Mouse (Mus musculus) heart, embryonic 11.5 days (tissue): ENCODE measurements around the gene Skap1. TPM values are rescaled to one million over a fixed set of nuclear protein-coding genes. Genes with fewer than 3 reads are reported as not detected.

Source experiments
- ATAC-seq: fragments of 200-750 bp; cut with Nextera tagmentation; replicated peaks from 2 replicates; pipeline ENCODE4 v1.8.0; 2017; ENCODE audit warnings: moderate library complexity; ENCODE audit not compliant: insufficient number of reproducible peaks, low FRiP score, low TSS enrichment
- H3K27ac ChIP-seq: fragments of 300-500 bp; sonication (generic); 2 replicates; pipeline ENCODE4 v1.5.1; 2014; ENCODE audit warnings: mild to moderate bottlenecking, low read depth, low read length
- H3K27me3 ChIP-seq: fragments of 300-500 bp; sonication (generic); 2 replicates; pipeline ENCODE4 v1.6.1; 2014; ENCODE audit warnings: mild to moderate bottlenecking, low read length, mixed read lengths; ENCODE audit not compliant: control insufficient read depth, insufficient read depth
- H3K36me3 ChIP-seq: fragments of 300-500 bp; sonication (generic); 2 replicates; pipeline ENCODE4 v1.6.1; 2014; ENCODE audit warnings: mild to moderate bottlenecking, low read length, moderate library complexity, mixed read lengths; ENCODE audit not compliant: control insufficient read depth, insufficient read depth
- H3K4me1 ChIP-seq: fragments of 300-500 bp; sonication (generic); 2 replicates; pipeline ENCODE4 v1.6.1; 2014; ENCODE audit warnings: low read length; ENCODE audit not compliant: control insufficient read depth, insufficient read depth
- H3K4me2 ChIP-seq: fragments of 300-500 bp; sonication (generic); 2 replicates; pipeline ENCODE4 v1.6.1; 2014; ENCODE audit warnings: mild to moderate bottlenecking, moderate library complexity
- H3K4me3 ChIP-seq: fragments of 300-500 bp; sonication (generic); 2 replicates; pipeline ENCODE4 v1.5.1; 2014; ENCODE audit warnings: low read depth, low read length
- H3K9ac ChIP-seq: fragments of 300-500 bp; sonication (generic); 2 replicates; pipeline ENCODE4 v1.6.1; 2014; ENCODE audit warnings: mild to moderate bottlenecking, low read depth, low read length, moderate library complexity
- H3K9me3 ChIP-seq: fragments of 300-500 bp; sonication (generic); replicated peaks from 2 replicates; pipeline ENCODE4 v1.6.1; 2016; ENCODE audit warnings: low read length; ENCODE audit not compliant: control insufficient read depth
- WGBS: fragments of 180-500 bp; shearing (Covaris S2); extraction: QIAGEN DNeasy Blood & Tissue Kit; methylation state at CpG from one replicate; pipeline ENCODE4 v1.1.7; 2014; ENCODE audit not compliant: insufficient replicate concordance; 5-methylcytosine and 5-hydroxymethylcytosine counted together
- polyA plus RNA-seq: library from polyadenylated mRNA; unstranded; fragments of >200 nt; fragmentation: Nextera tagmentation; extraction: Ambion mirVana; gene quantifications from 2 replicates; pipeline ENCODE4 v1.2.1, GENCODE M21; 2014

Gene Skap1
- polyA plus RNA-seq, 1 experiment from 2014 or later = 0.46 TPM

DNA sequence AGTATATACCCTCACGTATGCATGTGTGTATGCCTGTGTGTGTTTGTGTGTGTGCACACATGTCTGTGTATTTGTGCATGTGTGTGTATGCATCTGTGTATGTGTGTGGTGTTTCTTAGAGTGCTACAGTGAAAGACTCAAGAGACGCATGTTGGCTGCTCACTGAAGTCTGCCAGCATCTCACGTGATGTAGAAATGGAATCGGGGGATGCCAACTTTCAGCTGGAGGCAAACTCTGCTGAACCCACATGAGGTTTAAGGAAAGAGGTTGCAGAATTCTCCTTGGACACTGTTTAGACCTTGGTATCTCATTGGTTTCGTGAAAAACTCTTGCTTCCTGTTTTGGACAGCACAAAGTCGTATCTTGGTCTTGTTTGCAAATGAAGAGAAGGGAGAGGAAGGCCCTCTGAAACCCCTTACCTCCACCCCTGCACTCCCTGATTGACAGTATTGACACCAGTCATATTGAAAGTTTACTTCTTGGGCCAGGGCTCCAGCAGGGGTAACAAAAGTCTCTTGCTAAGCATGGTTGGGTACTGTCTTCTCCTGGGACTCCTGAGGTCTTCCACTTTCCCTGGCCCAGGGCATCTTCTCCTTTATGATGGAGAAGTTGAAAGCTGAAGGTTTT is 8.6 kb upstream of the Skap1 start:
- Histone ChIP-seq H3K4me1 (no peaks in the 10 kb centered on the region), H3K4me3 (no peak overlapping the region), H3K27ac (no peak overlapping the region), H3K27me3 (peaks cover 3% of the 10 kb centered on the region), H3K9me3 (no peaks in the 10 kb centered on the region), H3K9ac (no peak overlapping the region), H3K4me2 (no peak overlapping the region), H3K36me3 (no peaks in the 10 kb centered on the region)
- WGBS = 79% methylated on average over 6 of the region's 6 CpGs
- no peak for ATAC-seq

DNA sequence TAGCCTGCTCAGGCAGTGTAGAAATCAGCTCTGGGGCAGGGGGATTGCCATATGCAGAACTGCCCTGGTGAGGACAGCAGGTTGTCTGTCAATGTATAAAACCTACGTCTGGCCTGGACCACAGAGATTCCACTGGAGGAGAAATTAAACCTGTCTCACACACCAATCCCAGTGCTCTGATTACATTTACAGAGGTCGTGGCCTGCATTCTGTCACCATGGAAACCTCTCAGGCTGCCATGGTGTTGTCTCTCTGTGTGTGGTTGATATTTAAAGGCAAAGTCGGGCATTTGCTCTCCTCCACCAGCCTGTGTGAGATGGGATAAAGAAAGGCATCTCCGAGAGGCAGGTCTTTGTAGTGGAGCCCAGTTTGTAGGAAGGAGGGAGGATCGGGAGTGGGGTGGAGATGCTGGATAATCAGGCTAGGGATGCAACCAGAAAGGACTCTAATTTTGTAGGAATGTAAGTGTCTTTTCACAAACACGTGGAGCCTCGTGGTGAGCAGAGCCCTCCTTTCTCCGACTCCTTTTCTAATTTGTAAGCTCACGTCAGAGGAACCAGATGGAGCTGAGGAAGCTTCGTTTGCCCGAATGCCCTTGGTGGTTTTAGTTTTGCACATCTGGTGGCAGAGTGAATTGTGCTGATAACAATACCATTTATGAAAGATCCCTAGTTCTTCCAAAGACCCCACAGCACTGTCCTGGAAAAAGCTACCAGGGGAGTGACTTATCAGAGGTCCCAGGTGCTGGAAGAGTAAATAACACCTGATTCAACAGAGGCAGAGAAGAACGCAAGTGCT is 7.7 kb upstream of the Skap1 start:
- ATAC-seq = no peak

DNA sequence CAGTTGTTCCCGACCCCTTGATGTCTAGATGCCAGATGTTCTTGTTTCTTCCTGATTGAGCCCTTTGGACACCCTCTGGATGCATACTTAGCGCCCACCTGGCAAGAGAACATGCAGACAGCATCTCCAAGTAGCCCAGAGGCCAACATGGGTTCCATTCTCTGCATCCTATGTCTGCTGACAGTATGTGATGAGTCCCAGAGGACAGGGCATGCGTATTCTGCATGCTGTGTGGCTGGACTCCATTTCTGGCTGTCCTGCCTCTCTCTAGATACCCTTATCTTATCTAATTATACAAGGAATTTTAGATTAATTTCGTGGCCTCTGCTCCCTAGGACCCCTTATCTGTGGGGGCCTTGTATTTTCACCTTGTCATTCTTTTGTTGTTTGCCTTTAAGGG is 2.6 kb upstream of the Skap1 start:
- no peak for ATAC-seq
- no peak overlapping the region for H3K9ac ChIP-seq
- H3K4me3 ChIP-seq = no peak overlapping the region
- peaks cover 40% of the 10 kb centered on the region for H3K27me3 ChIP-seq
- no peaks in the 10 kb centered on the region for H3K36me3 ChIP-seq
- peaks cover 9% of the 10 kb centered on the region; the same call in 1 of the 2 replicates for H3K4me1 ChIP-seq
- WGBS = 30% methylated on average over 4 of the region's 4 CpGs
- H3K9me3 ChIP-seq = no peaks in the 10 kb centered on the region
- H3K27ac ChIP-seq = no peak overlapping the region
- H3K4me2 ChIP-seq = peak overlapping the region; percentile 23; the same call in 1 of the 2 replicates

More for the DNA sequence above, 7.7 kb upstream of the Skap1 start:
- Histone ChIP-seq H3K4me3 (no peak overlapping the region), H3K36me3 (no peaks in the 10 kb centered on the region), H3K9ac (no peak overlapping the region), H3K4me1 (peaks cover 1% of the 10 kb centered on the region; the same call in 1 of the 2 replicates), H3K9me3 (no peaks in the 10 kb centered on the region), H3K27ac (no peak overlapping the region), H3K4me2 (no peak overlapping the region), H3K27me3 (peaks cover 6% of the 10 kb centered on the region)
- WGBS = 41% methylated on average over 12 of the region's 12 CpGs

DNA sequence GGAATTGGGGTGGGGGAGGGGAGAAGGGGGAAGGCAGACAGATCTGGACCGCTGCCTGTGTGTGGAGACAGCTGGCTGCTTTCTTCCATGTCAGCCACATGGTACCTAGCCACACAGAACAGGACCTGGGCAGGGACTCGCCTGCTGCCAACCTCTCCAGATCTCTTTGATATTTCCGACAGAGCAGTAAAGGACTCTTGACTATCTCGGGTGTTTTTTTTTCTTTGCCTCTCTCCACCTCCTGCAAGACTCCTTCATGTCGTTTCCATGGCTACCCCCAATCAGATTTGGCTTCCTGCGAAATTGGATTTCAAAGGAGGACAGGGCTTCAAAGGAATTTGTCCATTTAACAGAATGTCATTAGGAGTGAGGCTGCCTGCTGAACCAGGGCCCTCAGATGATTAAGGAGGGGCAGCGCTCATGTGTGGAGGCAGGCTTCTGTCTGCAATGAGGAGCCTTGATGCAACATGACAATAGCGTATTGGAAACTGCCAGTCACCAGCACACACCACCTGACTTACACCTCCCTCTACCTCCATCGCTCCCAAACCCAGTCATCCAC is 2.1 kb upstream of the Skap1 start:
- H3K27ac ChIP-seq = no peak overlapping the region
- ATAC-seq = no peak
- no peak overlapping the region for H3K9ac ChIP-seq
- H3K36me3 ChIP-seq = no peaks in the 10 kb centered on the region
- WGBS = 10% methylated on average over 9 of the region's 9 CpGs
- no peaks in the 10 kb centered on the region for H3K9me3 ChIP-seq
- peaks cover 9% of the 10 kb centered on the region; the same call in 1 of the 2 replicates for H3K4me1 ChIP-seq
- peaks cover 40% of the 10 kb centered on the region for H3K27me3 ChIP-seq
- no peak overlapping the region for H3K4me3 ChIP-seq
- peak overlapping the region; percentile 23; the same call in 1 of the 2 replicates for H3K4me2 ChIP-seq

DNA sequence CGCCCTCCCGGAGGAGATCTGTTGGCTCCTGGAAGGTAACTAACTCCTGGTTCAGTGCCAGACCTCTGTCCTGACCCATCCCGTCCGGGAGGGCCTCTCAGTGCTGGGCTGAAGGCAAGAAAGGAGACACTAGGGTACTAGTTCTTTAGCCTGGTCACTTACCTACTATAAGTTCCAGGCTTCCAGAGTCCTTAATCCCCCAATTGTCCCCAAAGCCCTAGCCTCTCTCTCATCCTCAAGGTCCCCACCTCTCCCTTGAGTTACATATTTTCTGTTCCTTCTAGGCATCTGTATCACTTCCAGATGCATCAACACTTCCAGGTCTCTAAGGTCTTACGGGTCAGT is 295 bp downstream of the Skap1 start:
- no peak for ATAC-seq
- peaks cover 40% of the 10 kb centered on the region for H3K27me3 ChIP-seq
- no peaks in the 10 kb centered on the region for H3K9me3 ChIP-seq
- peaks cover 9% of the 10 kb centered on the region; the same call in 1 of the 2 replicates for H3K4me1 ChIP-seq
- no peak overlapping the region for H3K9ac ChIP-seq
- 25% methylated on average over 5 of the region's 5 CpGs for WGBS
- H3K4me2 ChIP-seq = peak overlapping the region; percentile 80
- peak overlapping the region; percentile 44 for H3K4me3 ChIP-seq
- H3K36me3 ChIP-seq = no peaks in the 10 kb centered on the region
- no peak overlapping the region for H3K27ac ChIP-seq

DNA sequence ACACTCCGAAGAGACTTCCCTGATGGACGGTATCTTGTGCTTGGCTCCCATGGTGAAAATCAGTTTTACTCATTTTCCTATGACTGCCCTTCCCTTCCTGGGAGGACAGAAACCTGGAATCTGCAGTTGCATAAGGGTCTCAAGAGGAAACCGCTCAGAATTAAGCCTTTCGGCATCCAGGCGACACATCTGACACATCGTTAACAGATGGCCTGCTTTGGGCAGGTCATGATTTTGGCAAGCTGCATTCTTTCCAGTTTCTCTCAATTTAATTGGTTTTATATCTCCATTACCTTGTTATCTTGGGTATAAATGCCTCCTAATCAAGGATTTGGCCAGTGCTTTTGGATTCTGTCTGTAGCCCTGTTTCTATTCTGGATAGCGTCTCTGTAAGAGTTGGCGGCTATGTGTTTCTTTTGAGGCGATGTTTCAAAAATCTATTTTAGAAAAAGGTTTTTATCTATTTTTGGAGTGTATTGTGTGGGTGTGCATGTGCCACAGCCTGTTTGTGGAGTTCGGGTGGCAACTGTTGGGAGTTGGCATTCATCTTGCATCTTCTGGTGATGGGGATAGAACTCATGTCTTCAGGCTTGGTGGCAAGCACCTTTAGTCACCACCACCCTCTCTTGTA is 1.1 kb downstream of the Skap1 start:
- H3K9me3 ChIP-seq = no peaks in the 10 kb centered on the region
- 74% methylated on average over 10 of the region's 10 CpGs for WGBS
- no peaks in the 10 kb centered on the region for H3K36me3 ChIP-seq
- H3K4me1 ChIP-seq = peaks cover 9% of the 10 kb centered on the region; the same call in 1 of the 2 replicates
- H3K27me3 ChIP-seq = peaks cover 40% of the 10 kb centered on the region
- ATAC-seq = no peak
- H3K4me3 ChIP-seq = no peak overlapping the region
- no peak overlapping the region for H3K9ac ChIP-seq
- no peak overlapping the region for H3K4me2 ChIP-seq
- H3K27ac ChIP-seq = no peak overlapping the region

DNA sequence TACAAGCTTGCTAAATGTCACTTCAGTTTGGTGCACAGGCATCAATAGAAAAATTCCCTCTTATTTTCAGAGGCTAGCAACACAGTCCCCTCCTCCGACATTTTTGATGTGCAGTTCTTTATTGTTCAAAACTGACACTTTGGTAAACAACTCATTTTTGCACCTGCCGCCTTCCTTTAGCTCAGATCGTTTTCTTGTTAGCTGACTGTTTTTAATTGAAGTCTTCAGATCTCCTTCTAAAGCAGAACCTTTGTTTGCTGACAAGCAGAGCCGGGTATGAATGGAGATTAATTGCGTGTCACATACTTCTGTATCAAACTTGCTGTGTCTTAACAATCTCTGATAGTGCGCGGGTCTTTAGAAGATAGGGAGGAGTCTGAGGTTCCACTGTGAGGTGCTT is 2.0 kb downstream of the Skap1 start:
- Histone ChIP-seq H3K27ac (no peak overlapping the region), H3K9ac (no peak overlapping the region), H3K4me1 (peaks cover 9% of the 10 kb centered on the region; the same call in 1 of the 2 replicates), H3K4me2 (no peak overlapping the region), H3K9me3 (no peaks in the 10 kb centered on the region), H3K27me3 (peaks cover 40% of the 10 kb centered on the region), H3K4me3 (no peak overlapping the region), H3K36me3 (no peaks in the 10 kb centered on the region)
- WGBS = 54% methylated on average over 7 of the region's 7 CpGs
- ATAC-seq = no peak

DNA sequence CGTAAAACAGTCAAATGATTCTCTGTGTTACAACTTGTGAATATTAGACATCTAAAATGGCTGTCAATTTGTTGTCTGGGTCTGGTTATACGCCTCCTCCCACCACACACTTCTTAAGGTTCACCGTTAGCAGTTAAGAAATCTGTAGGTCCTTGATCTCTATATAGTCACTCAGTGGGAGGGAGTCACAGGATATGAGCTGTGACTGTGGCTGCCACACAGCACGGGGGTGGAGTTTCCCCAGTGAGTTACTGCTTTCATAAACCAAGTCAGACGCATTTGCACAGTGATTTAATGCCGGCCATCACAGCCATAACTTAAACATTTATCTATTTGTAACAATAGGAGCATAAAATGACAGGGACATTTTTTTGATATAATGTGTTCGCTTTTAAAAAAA is 2.6 kb downstream of the Skap1 start:
- no peak for ATAC-seq
- H3K27ac ChIP-seq = no peak overlapping the region

More for the DNA sequence above, 2.6 kb downstream of the Skap1 start:
- Histone ChIP-seq H3K9ac (no peak overlapping the region), H3K4me1 (peaks cover 5% of the 10 kb centered on the region; the same call in 1 of the 2 replicates), H3K36me3 (no peaks in the 10 kb centered on the region), H3K4me2 (no peak overlapping the region), H3K27me3 (peaks cover 35% of the 10 kb centered on the region), H3K9me3 (no peaks in the 10 kb centered on the region), H3K4me3 (no peak overlapping the region)
- WGBS = 60% methylated on average over 7 of the region's 7 CpGs
